Mouse (Mus musculus): ENCODE results near the gene Kcnn1. TPM values are rescaled to one million over a fixed set of nuclear protein-coding genes. Genes with fewer than 3 reads are reported as not detected.
"Not testable (repeated sequence)": the region's sequence is repeated elsewhere in the genome, so short reads cannot be mapped to it uniquely, and the experiment has no call there.

Gene Kcnn1
- total RNA-seq, 2 experiments from 2014 or later, result 17.2 to 19.2 TPM

DNA sequence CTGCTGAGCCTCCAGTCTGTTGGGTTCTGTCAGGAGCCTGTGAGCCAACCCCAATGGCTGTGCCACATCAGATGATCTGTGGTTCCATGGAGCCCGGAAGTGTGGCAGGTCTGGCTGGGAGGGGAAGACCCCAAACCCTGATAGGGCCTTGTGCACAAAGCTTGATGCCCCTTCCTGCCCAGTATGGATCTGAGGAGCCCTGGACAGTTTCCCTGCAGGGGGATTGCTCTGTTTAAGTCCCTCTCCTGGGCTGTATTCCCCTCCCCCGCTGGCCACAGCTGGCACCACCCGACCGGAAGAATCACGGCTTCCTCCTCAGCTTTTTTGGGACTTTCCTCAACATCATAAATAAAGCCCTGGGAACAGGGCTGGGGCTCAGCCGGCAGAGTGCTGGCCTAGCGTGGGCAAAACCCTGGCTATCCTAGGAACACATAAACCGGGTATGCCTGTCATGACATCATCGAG lies 30.0 kb downstream of the Kcnn1 start:
- intact Hi-C loops (cut with DNase I), result no loop called here

DNA sequence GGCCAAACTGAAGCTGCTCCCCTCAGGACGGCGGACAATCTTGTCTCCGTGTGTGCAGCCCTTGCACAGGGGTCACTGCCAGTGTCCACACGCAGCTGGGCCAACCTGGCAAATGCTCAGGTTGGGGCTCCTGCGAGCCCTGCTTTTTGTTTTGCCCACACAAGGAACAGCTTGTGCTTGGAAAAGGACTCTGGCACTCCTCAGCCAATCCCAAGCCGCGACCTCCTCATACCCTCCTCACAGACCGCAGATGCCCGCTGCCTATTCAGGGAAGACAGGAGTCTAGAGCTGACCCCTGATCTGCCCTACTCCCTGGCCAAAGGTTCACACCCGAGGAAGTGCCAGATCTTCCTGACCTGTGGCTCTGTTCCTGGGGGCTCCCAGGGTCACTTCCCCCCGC lies 30.7 kb downstream of the Kcnn1 start:
- no peak for DNase-seq (ENCODE audit: low spot score in 2 of 2)
- intact Hi-C loops (cut with DNase I), result no loop called here

More for the DNA sequence above, 30.0 kb downstream of the Kcnn1 start:
- no peak for DNase-seq (ENCODE audit: low spot score in 2 of 2)

DNA sequence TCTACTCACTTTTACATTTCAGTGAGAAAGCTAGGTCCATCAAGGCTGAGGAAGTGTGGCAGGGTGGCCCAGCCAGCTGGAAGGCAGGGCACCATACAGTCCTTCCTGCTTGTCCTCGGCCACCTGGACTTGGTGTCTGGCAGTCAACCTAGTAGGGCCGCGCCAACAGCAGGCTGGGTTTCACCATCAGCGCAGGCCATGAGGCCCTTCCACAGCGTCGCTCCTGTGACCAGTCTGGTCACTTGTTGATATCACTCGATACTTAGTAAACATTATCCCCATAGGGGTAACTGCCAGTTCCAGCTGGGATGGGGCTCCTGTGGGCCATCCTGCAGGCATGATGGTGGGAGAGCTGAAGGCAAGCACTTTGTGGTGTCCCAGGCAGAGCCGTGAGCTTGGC lies 31.5 kb downstream of the Kcnn1 start:
- intact Hi-C loops (cut with DNase I), result no loop called here

DNA sequence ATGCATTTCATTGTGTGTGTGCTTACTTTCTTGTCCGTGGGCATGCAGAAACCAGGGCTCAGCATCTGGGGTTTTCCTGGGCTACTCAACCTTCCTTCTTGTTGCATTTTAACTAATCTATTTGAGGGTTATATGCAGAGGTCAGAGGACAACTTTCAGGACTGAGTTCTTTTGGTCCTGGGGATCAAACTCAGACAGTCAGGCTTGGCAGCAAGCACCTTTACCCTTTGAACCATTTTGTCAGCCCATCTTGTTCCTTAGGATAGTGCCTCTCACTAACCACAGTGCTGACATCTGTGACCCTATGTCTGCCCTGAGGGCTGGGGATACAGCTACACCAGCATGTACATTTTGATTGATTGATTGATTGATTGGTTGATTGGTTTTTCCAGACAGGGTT lies 35.3 kb downstream of the Kcnn1 start:
- intact Hi-C loops (cut with DNase I), result no loop called here
- DNase-seq (ENCODE audit: low spot score in 2 of 2), result no peak

More for the DNA sequence above, 31.5 kb downstream of the Kcnn1 start:
- no peak for DNase-seq (ENCODE audit: low spot score in 2 of 2)

DNA sequence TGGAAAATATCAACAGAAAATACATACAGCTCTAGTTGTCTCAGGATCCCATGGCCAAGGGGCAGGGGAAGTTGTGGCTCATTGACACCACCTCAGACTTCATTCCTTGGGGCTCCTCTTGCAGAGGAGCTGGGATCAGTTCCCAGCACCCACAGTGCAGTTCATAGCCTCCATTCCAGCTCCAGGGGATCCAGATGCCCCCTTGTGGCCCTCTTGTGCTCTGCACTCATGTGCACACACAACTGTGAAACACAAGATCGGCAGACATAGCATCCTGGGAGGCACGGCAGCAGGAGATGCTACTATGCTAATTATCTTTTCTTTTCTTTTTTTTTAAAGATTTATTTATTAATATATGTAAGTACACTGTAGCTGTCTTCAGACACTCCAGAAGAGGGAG lies 36.0 kb downstream of the Kcnn1 start:
- intact Hi-C loops (cut with DNase I), result no loop called here
- no peak for DNase-seq (ENCODE audit: low spot score in 2 of 2)

DNA sequence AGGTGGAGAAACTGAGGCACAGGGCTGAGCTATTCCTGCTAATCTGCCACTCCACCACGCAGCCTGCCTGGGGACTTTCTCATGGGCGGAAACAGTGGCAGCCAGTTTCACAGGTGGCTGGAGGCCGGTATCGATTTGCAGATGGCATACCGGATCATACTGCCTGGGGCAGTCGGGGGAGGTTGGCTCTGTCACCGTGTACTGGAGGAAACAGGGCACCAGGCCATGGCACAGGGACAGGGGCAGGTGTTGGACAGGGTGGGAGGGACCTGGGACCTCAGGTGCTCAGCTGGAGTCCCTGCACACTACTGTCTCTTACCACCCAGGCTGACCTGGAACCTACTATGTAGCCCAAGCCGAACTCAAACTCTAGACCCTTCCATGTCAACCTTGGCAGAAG lies 37.2 kb downstream of the Kcnn1 start:
- DNase-seq (ENCODE audit: low spot score in 2 of 2), result no peak
- intact Hi-C loops (cut with DNase I), result no loop called here

DNA sequence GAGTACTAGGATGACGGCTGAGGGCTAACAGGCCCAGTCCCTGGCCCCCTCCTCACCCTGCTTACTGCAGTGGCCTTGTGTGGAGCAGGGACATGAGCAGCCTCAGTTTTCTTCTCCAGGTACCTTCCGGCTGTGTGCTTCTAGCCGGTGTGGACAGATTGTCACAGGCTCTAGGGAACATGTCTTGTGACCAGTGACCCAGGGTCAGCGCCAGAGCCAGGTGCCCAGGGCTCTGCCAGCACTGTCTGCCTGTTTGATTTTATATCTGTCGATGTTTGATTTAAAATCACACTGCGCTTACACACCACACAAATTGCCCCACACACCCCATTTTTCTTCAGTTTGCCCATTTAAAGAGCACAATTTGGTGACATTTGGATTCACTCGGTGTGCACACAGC lies 39.3 kb downstream of the Kcnn1 start:
- intact Hi-C loops (cut with DNase I), result no loop called here
- no peak for DNase-seq (ENCODE audit: low spot score in 2 of 2)

DNA sequence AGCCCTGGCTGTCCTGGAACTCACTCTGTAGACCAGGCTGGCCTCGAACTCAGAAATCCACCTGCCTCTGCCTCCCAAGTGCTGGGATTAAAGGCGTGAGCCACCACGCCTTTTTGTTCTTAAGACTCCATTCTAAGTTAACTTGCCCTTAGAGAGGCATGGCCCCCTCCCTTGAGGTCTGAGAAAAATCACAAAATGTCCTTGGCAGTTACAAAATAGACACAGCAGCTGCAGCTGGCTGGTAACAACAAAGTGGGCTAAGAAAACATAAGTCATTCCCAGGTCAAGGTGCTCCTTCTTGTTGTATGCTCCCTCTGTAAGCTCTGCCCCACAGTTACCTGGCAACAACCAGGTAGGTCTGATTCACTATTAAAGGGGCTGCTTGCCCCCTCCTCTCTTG lies 40.5 kb downstream of the Kcnn1 start:
- intact Hi-C loops (cut with DNase I); DNase-seq (ENCODE audit: low spot score in 2 of 2): not testable (repeated sequence)

DNA sequence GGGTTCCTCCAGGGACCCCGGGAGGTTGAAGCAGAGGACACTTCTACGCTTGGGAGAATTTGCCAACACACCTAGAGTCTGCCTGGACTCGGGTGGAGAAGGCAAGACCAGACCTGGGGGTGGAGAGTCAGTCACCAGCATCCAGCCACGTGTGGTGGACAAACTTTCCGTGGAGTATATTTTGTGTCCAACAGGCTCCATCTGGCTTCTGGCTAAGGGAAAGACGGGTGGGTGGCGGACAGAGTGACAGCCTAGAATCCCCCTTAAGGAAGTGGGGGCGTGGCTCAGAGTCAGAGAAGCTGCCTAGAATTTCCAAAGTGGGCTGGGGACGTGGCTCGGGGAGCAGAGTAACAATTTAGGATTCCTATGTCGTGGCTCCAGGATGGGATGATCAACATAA lies 41.1 kb downstream of the Kcnn1 start:
- intact Hi-C loops (cut with DNase I), result no loop called here
- DNase-seq (ENCODE audit: low spot score in 2 of 2), result no peak

DNA sequence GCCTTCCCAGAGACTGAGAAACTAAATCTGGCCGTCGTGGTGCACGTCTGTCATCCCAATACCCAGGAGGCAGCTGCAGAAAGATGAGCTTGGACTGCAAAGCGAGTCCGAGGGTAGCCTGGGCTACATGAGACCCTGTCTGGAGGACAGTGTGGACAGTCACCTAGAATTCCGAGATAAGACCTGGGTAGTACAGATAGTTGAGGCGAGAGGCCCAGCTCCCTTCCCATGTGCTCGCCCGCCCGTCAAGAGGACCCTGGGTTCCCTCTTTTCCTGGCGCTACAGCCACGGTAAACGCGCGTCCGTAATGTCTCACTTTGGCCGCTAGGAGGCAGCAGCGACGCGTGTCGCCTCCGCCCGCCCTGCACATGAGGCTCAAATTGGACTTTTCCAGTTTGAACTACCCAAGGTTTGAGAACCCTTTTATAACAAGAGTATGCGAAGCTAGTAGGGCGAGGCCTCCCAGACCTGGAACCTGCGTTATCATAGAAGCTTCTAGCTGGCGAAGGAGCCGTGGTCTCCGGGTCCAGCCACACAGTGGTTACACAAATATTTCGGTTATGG lies 41.6 kb downstream of the Kcnn1 start:
- intact Hi-C loops (cut with DNase I), result no loop called here
- DNase-seq (ENCODE audit: low spot score in 2 of 2), result peak in 1 of 2 experiments; percentile 69

DNA sequence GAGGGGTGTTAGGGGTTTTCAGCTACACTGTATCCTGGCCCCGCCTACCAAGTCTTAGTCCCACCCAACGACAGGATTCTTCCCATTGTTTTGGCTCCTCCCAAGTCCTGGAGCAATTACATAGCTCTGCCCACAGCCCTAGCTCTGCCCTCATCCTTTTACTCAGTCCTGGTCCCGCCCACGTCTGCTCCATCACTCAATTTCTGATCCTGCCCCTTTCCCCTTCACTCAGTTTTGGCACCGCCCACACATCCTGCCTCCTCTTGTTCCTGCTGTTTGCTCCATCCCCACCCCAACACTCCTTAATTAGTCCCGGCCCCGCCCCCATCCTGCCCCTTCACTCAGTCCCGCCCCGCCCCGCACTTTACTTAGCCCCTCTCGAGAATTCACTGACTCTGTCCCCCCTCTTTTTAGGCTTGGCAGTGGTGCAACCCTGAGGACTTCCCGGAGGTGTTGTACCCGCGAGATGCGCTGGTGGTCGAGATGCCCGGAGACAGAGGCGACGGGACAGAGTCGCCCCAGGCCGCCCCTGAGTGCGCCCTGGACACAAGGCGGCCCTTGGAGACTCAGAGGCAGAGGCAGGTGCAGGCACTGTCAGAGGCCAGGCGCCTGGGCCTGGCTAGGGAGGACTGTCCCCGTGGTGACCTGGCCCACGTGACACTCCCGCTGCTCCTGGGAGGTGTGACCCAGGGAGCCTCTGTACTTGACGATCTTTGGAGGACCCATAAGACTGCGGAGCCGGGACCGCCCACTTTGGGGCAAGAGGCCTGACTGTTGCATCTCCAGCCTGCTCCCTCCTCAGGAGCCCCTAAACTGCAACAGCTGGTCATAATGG lies 42.7 kb downstream of the Kcnn1 start:
- intact Hi-C loops (cut with DNase I), result no loop called here
- DNase-seq (ENCODE audit: low spot score in 2 of 2), result no peak

DNA sequence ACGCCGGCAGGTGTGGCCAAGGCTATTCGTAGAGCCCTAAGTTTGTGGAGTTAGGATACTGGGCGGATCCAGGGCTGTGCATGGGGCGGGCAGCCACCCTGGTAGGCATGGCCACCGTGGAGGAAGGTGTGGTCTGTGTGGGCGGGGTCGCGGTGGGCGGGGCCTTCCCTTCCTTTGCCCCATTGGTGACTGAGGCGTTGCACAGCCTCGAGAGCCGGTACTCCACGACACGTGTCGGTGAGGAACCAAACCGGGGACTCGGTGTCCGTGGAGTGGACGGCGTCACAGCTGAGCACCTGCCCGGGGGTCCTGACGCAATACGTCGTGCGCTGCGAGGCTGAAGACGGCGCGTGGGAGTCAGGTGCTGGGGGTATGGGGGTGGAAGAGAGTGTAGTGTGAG lies 46.4 kb downstream of the Kcnn1 start:
- no peak for DNase-seq (ENCODE audit: low spot score in 2 of 2)
- intact Hi-C loops (cut with DNase I), result no loop called here

DNA sequence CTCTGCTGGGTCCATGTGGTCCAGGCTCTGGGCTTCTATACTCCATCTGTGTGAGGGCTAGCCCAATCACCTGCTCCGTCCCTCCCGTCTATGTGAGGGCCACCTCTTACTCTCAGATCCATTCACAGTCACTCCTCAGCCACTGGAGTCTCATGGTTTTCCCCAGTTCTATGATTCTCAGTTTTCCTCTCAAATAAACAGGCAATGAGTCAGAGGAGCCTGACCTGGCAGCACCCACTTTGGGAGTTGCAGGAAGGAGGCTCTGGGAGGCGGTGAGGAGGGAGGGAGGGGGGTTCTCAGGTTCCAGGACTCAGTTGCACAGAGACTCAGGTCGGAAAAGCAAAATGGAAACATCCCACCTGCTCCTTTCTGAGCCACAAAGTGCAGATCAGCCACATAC lies 50.2 kb downstream of the Kcnn1 start:
- DNase-seq (ENCODE audit: low spot score in 2 of 2), result no peak
- intact Hi-C loops (cut with DNase I), result no loop called here

DNA sequence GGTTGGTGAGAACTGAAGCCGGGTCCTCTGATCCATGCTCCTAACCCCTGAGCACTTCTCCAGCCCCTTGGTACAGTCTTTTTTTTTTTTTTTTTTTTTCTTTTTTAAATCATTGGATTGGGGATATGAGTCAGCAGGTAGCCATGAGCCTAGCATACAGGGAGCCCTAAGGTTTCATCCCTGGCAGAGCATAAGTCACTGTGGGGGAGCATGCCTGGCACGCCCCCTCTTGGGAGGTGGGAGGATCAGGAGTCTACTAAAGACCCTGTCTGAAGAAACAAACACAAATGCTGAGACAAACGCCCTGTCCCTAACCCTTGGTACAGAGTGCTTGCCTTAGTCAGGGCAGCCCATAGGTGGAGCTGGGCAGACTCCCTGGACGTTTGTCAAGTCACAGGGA lies 51.0 kb downstream of the Kcnn1 start:
- intact Hi-C loops (cut with DNase I), result no loop called here
- DNase-seq (ENCODE audit: low spot score in 2 of 2), result no peak

DNA sequence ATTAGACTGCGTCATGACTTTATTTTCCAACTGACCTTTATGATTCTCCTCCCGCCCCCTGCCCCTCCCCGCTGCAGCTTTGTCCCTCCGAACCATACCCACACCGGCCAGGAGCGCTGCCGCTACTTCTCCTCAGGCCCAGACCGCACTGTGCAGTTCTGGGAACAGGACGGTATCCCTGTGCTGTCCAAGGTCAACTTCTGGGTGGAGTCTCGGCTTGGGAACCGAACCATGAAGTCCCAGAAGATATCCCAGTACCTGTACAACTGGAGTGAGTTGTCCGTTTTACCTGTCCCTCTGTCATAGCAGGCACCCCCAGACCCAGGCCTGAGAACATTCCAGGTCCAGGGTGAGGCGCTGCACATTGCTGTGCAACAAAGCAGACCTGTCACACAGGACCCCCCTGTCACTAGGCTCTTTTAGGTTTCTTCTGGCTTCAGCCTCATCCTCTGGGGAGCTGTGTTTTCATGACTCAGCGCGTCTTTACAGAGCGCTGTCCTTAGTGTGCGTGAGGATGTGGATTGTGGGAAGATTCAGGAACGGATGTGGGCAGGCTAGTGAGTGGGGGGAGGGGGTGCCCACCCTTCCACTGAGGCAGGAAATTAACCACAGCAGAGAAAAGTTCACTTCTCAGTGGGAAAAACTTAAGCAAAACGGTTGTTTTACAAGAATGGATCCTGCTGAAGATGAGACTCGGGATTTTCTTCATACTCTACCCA lies 51.9 kb downstream of the Kcnn1 start:
- no peak for DNase-seq (ENCODE audit: low spot score in 2 of 2)
- intact Hi-C loops (cut with DNase I), result no loop called here

DNA sequence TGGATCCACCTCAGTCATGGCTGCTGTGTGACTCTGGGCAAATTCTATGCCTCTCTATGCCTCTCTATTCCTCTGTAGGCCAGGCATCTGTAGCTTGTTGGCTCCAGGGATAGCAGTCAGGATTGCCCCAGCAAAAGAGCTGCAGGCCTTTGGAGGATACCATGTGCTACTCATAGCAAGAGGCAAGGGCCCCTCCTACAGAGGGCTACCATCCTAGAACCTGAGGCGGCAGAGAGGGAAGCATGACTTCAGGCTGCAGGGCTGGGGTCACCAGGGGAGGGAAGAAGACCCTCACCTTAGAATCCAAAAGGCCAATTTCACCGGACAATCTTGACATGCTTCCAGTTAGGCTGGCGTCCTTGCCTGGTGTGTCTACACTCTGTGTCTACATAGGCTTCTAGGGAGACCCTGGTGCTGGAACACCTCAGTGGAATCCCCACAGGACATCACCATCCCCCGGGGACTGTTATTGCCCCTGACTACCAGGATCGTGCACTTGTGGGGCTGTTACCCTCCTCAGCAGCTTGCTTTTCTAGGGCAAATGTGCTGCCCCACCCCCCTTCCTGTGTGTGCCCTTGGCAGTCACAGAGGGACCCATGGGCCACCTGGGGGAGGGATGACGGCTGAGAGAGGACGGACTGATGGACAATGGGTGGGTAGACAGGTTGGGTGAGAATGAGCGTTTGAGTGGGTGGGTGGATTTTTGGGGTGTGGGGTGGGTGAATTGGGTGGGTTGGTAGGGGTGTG lies 53.9 kb downstream of the Kcnn1 start:
- intact Hi-C loops (cut with DNase I), result no loop called here
- DNase-seq (ENCODE audit: low spot score in 2 of 2), result no peak

DNA sequence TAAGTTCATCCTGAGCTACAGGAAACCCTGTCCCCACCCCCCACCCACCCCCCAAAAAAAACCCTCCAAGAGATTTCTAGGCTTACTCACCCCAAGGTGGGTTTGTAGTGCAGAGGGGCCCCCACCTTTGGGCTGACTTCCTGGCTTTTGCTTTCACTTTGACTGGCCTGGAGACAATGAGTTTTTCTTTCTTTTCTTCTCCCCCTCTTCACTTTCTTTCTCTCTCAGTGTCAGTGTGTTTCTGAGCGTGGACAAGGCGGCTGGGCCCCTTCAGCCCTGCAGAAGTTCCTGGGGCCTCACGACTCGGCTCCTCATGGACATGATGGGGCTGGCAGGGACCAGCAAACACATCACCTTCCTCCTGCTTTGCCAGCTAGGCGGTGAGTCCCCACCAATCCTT lies 54.8 kb downstream of the Kcnn1 start, which contains the start of gene Il12rb1:
Gene Il12rb1, plus strand, starts transcription at position 211 of the 400 bp plus-strand sequence.
- no peak for DNase-seq (ENCODE audit: low spot score in 2 of 2)
- intact Hi-C loops (cut with DNase I), result no loop called here

DNA sequence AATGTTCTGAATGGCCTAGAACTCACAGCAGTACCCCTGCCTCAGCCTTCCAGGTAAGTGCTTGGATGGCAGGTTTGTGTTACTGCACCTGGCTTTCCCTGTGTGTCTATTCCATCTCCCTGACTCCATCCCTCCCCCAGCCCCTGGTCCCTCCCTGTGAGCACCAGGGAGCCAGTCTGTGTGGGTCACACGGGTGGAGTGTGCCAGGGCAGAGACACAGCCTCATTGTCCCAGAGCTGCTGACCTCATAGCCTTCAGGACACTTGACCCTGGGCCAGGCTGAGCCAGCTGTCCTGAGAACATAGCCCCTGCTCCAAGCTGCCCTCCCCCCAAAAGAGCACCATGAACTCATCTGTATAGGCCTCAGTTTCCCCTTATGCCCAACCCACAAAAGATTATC lies 55.8 kb downstream of the Kcnn1 start:
- intact Hi-C loops (cut with DNase I), result no loop called here
- DNase-seq (ENCODE audit: low spot score in 2 of 2), result no peak

DNA sequence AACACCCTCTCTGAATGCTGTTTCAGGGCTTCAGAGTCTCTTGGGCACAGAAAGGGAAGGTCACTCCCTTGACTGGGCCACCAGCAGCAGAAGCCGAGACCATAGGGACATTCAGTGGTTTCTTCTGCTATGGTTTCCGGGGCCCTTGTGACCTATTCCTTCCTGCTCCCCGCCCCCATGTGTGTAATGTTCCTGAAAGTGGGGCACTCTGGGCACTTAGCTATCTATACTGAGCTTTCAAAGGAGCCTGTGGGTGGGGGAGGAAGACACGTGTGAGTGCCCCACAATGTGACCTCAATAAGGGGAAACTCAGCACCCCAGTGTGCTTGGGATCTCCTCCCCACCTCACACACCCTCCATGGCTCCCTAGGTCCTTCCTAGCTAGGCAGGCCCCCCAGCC lies 56.5 kb downstream of the Kcnn1 start:
- DNase-seq (ENCODE audit: low spot score in 2 of 2), result no peak
- intact Hi-C loops (cut with DNase I), result no loop called here

Measured in left cerebral cortex, postnatal 14 days (tissue).